Mouse (Mus musculus): ENCODE data around the gene Thop1. TPM values are rescaled to one million over a fixed set of nuclear protein-coding genes. Genes with fewer than 3 reads are reported as not detected.
"Not testable (repeated sequence)": the region's sequence is repeated elsewhere in the genome, so short reads cannot be mapped to it uniquely, and the experiment has no call there.

Gene Thop1
- polyA plus RNA-seq, 1 experiment from 2014 or later, result 73.9 TPM

DNA sequence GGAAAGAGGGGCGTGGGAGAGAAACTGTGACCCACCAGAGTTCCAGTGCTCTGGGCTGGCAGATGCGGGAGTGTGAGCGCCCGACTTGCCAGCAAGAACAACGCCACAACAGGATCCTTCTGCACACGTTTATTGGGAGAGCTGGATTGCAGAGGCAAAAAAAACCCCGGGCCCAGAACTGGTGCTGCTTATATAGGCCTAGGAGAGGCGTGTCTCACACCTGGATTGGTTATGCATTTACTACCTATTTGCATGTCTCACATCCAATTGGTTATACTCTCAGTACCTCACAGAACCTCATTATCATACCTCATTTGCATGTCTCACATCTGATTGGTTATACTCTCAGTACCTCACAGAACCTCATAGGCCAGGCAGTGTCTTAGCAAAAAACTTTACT lies 5.3 kb upstream of the Thop1 start:
- not testable (repeated sequence) for H3K36me3 ChIP-seq; H3K27ac ChIP-seq; H3K27me3 ChIP-seq (ENCODE audit: insufficient read depth, poor library complexity, severe bottlenecking); DNase-seq (ENCODE audit: low spot score); H3K4me1 ChIP-seq; H3K9me3 ChIP-seq; H3K4me3 ChIP-seq
- WGBS, result 83% methylated on average over 8 of the region's 8 CpGs

GRCm38 (mm10) chr10:81068706-81069105 lies 1.1 kb upstream of the Thop1 start:
- H3K4me1 ChIP-seq, result peaks cover 20% of the 10 kb centered on the region
- peaks cover 16% of the 10 kb centered on the region for H3K36me3 ChIP-seq
- WGBS, result 67% methylated on average over 5 of the region's 5 CpGs
- no peak overlapping the region for H3K27ac ChIP-seq
- H3K4me3 ChIP-seq, result no peak overlapping the region
- DNase-seq (ENCODE audit: low spot score), result no peak
- H3K27me3 ChIP-seq (ENCODE audit: insufficient read depth, poor library complexity, severe bottlenecking), result no peaks in the 10 kb centered on the region
- no peaks in the 10 kb centered on the region for H3K9me3 ChIP-seq

GRCm38 (mm10) chr10:81072290-81072689 lies 2.5 kb downstream of the Thop1 start:
- no peaks in the 10 kb centered on the region for H3K9me3 ChIP-seq
- no peak for DNase-seq (ENCODE audit: low spot score)
- peaks cover 49% of the 10 kb centered on the region for H3K36me3 ChIP-seq
- WGBS, result 92% methylated on average over 8 of the region's 8 CpGs
- H3K4me1 ChIP-seq, result peaks cover 24% of the 10 kb centered on the region
- no peaks in the 10 kb centered on the region for H3K27me3 ChIP-seq (ENCODE audit: insufficient read depth, poor library complexity, severe bottlenecking)
- no peak overlapping the region for H3K4me3 ChIP-seq
- H3K27ac ChIP-seq, result no peak overlapping the region

DNA sequence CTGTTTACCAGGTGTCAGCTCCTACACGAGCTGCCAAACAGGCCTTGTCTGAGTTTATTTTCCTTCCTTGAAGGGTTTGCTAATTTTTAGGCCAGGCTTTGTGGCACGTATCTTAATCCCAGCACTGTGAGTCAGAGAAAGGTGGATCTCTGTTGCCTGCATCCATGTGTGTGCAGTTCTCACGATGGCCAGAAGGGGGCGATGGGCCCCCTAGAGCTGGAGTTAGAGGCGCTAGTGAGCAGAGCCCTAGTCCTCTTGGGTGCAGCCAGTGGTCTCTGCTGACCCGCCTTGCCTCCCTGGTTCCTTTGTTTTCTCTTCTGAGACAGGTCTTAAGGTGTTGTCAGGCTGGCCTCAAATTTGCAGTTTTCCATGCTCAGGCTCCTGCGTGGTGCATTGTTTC lies 3.6 kb downstream of the Thop1 start:
- Histone ChIP-seq H3K4me1 (peaks cover 24% of the 10 kb centered on the region), H3K27ac (no peak overlapping the region), H3K36me3 (peaks cover 60% of the 10 kb centered on the region), H3K4me3 (no peak overlapping the region), H3K9me3 (no peaks in the 10 kb centered on the region), H3K27me3 (ENCODE audit: insufficient read depth, poor library complexity, severe bottlenecking) (no peaks in the 10 kb centered on the region)
- 60% methylated on average over 7 of the region's 7 CpGs for WGBS
- DNase-seq (ENCODE audit: low spot score), result no peak

DNA sequence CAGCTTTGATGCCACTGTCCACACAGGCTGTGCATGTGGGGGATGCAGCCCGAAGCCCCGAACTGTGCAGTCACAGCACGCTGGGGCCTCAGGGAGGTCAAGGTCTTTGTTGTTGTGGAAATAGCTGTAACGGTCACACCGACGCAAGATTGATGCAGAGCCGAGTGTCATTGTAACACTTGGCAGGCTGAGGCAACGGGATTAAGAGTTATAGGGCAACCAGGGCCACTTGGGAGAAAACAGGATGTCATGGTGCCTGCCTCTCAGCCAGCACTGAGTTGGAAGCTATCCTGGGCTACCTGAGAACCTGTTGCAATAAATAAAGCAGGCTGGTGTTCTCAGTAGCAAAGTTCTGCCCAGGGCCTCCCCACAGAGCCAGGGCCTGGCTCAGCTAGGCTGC lies 5.9 kb downstream of the Thop1 start:
- 89% methylated on average over 8 of the region's 8 CpGs for WGBS
- no peak for DNase-seq (ENCODE audit: low spot score)
- peaks cover 15% of the 10 kb centered on the region for H3K4me1 ChIP-seq
- H3K27me3 ChIP-seq (ENCODE audit: insufficient read depth, poor library complexity, severe bottlenecking), result no peaks in the 10 kb centered on the region
- H3K27ac ChIP-seq, result no peak overlapping the region
- H3K9me3 ChIP-seq, result no peaks in the 10 kb centered on the region
- H3K4me3 ChIP-seq, result no peak overlapping the region
- peaks cover 83% of the 10 kb centered on the region for H3K36me3 ChIP-seq

GRCm38 (mm10) chr10:81076356-81076755 lies 6.5 kb downstream of the Thop1 start:
- Histone ChIP-seq H3K27me3 (ENCODE audit: insufficient read depth, poor library complexity, severe bottlenecking) (no peaks in the 10 kb centered on the region), H3K4me1 (peaks cover 8% of the 10 kb centered on the region), H3K9me3 (no peaks in the 10 kb centered on the region), H3K36me3 (peaks cover 89% of the 10 kb centered on the region), H3K4me3 (no peak overlapping the region), H3K27ac (no peak overlapping the region)
- DNase-seq (ENCODE audit: low spot score), result no peak
- WGBS, result 84% methylated on average over 1 of the region's 1 CpGs

DNA sequence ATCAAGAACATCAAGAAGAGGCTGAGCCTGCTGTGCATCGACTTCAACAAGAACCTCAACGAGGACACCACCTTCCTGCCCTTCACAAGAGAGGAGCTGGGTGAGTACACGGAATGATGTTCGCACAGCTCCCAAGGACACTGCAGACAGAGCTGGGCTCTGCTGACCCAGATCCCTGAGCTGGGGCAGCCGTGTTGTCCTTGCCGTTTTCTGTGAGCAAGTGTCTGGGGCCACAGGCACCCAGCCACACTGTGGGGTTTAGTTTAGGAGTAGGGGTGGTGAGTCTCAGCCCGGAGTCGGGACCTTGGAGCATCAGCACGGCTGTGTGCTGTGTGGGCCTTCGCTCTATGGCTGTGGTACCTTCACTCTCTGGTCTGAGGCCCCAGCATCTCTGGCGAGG lies 8.1 kb downstream of the Thop1 start:
- H3K36me3 ChIP-seq, result peaks cover 97% of the 10 kb centered on the region
- WGBS, result 88% methylated on average over 11 of the region's 11 CpGs
- H3K4me3 ChIP-seq, result no peak overlapping the region
- H3K9me3 ChIP-seq, result no peaks in the 10 kb centered on the region
- no peak for DNase-seq (ENCODE audit: low spot score)
- no peak overlapping the region for H3K27ac ChIP-seq
- H3K27me3 ChIP-seq (ENCODE audit: insufficient read depth, poor library complexity, severe bottlenecking), result no peaks in the 10 kb centered on the region
- peaks cover 5% of the 10 kb centered on the region for H3K4me1 ChIP-seq

DNA sequence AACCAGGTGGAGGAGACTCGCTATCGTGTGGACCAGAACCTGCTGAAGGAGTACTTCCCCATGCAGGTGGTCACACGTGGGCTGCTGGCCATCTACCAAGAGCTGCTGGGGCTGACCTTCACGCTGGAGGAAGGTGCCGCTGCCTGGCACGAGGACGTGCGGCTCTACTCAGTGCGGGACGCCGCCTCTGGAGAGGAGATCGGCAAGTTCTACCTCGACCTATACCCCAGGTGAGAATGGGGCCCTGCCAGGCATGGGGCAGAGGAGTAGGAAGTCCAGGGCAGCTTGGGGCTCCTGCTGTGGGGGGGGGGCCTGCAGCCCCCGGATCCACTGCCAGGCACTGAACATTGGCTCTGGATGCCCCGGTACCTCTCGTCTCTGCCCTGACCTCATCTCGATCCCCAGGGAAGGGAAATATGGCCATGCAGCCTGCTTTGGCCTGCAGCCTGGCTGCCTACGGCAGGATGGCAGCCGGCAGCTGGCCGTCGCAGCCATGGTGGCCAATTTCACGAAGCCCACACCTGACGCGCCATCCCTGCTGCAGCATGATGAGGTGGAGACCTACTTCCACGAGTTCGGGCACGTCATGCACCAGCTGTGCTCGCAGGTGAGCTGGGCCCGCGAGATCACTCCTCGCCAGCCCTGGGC lies 10.3 kb downstream of the Thop1 start:
- Histone ChIP-seq H3K27ac (no peak overlapping the region), H3K27me3 (ENCODE audit: insufficient read depth, poor library complexity, severe bottlenecking) (no peaks in the 10 kb centered on the region), H3K36me3 (peaks cover 81% of the 10 kb centered on the region), H3K4me3 (no peak overlapping the region), H3K9me3 (no peaks in the 10 kb centered on the region), H3K4me1 (peaks cover 5% of the 10 kb centered on the region)
- 94% methylated on average over 31 of the region's 31 CpGs for WGBS
- no peak for DNase-seq (ENCODE audit: low spot score)

DNA sequence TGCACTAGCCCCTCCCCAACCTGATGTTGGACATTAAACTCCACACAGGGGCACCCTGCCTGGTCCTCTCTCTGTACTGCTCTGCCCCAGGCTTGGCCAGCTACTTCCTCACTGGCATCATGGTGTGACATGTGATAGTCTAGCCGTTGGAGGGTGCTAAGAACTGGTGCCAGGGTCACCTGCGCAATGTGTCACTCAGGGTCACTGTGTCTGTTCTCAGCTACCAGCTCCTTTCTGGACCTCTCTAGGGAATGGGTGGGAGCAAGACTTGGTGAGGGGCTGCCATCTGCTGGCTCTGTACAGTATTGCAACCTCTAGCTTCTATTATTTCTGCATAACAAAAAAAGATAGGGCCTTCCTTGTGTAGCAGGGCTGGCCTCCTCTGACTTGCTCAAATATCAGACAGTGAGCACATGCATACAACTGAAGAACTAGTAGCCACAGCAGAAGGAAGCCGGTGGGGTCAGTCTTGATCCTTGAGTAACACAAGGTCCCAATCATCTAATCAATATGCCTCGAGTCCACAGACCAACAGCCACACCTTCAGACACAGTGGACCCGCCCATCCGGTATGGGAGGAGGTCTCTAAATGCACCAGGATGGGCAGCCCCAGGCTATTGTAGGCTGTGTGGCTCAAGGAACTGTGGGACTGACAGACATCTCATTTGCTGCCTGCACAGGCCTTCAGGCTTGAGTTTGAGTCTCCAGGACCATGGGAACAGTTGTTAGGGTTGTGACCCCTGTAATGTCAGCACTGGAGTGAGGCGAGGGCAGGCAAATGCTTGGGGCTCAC lies 12.5 kb downstream of the Thop1 start:
- no peak overlapping the region for H3K4me3 ChIP-seq
- no peaks in the 10 kb centered on the region for H3K27me3 ChIP-seq (ENCODE audit: insufficient read depth, poor library complexity, severe bottlenecking)
- H3K9me3 ChIP-seq, result no peaks in the 10 kb centered on the region
- DNase-seq (ENCODE audit: low spot score), result no peak
- peaks cover 62% of the 10 kb centered on the region for H3K36me3 ChIP-seq
- no peaks in the 10 kb centered on the region; the same call in 1 of the 2 replicates for H3K4me1 ChIP-seq
- 74% methylated on average over 7 of the region's 7 CpGs for WGBS
- H3K27ac ChIP-seq, result peak overlapping the region; percentile 10; the same call in 1 of the 2 replicates

- Histone ChIP-seq H3K27ac (no peak overlapping the region), H3K27me3 (ENCODE audit: insufficient read depth, poor library complexity, severe bottlenecking) (0 out of 2 replicates have a peak, but pooled peaks cover 3% of the 10 kb centered on the region), H3K9me3 (no peaks in the 10 kb centered on the region), H3K36me3 (peaks cover 15% of the 10 kb centered on the region), H3K4me1 (peaks cover 8% of the 10 kb centered on the region), H3K4me3 (no peak overlapping the region)
- DNase-seq (ENCODE audit: low spot score), result no peak
- WGBS, result 50% methylated on average over 2 of the region's 2 CpGs
These were observed 17.2 kb downstream of the Thop1 start for GRCm38 (mm10) chr10:81087021-81087420.

DNA sequence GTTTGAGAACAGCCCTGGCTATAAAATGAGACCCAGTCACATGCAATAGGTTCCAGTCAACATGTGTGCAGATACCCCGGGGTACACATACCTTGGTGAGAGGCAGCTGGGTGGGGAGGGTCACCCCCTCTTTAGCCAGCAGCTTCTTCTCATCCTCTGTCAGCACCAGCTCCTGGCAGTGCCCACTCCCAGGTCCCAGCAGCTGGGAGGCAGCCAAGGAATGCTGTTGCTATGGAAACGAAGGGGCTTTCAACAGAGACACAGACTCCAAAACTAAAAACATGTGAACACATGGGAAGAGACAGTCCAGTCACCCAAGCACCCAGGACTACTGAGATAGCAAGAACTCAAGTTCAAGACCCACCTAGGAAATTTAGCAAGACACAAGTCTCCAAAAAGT lies 19.4 kb downstream of the Thop1 start:
- Histone ChIP-seq H3K27ac (no peak overlapping the region), H3K4me3 (no peak overlapping the region), H3K36me3 (no peaks in the 10 kb centered on the region), H3K27me3 (ENCODE audit: insufficient read depth, poor library complexity, severe bottlenecking) (0 out of 2 replicates have a peak, but pooled peaks cover 13% of the 10 kb centered on the region), H3K4me1 (peaks cover 17% of the 10 kb centered on the region), H3K9me3 (no peaks in the 10 kb centered on the region)
- 55% methylated on average over 2 of the region's 2 CpGs for WGBS
- DNase-seq (ENCODE audit: low spot score), result no peak

GRCm38 (mm10) chr10:81090621-81091020 lies 20.8 kb downstream of the Thop1 start:
- DNase-seq (ENCODE audit: low spot score), result no peak
- 67% methylated on average over 7 of the region's 7 CpGs for WGBS
- Histone ChIP-seq H3K36me3 (no peaks in the 10 kb centered on the region), H3K4me3 (no peak overlapping the region), H3K4me1 (peaks cover 17% of the 10 kb centered on the region), H3K27me3 (ENCODE audit: insufficient read depth, poor library complexity, severe bottlenecking) (0 out of 2 replicates have a peak, but pooled peaks cover 16% of the 10 kb centered on the region), H3K27ac (no peak overlapping the region), H3K9me3 (no peaks in the 10 kb centered on the region)

GRCm38 (mm10) chr10:81092465-81093250 lies 22.8 kb downstream of the Thop1 start:
- 49% methylated on average over 22 of the region's 22 CpGs for WGBS
- Histone ChIP-seq H3K4me3 (peak overlapping the region; percentile 31; the same call in 1 of the 2 replicates), H3K9me3 (no peaks in the 10 kb centered on the region), H3K27ac (no peak overlapping the region; the same call in 1 of the 2 replicates), H3K4me1 (peaks cover 17% of the 10 kb centered on the region), H3K36me3 (no peaks in the 10 kb centered on the region), H3K27me3 (ENCODE audit: insufficient read depth, poor library complexity, severe bottlenecking) (0 out of 2 replicates have a peak, but pooled peaks cover 16% of the 10 kb centered on the region)
- no peak for DNase-seq (ENCODE audit: low spot score)

Data from heart, embryonic 10.5 days (tissue).